Mouse (Mus musculus): Measurements from ENCODE around the gene Dok1. TPM values are rescaled to one million over a fixed set of nuclear protein-coding genes. Genes with fewer than 3 reads are reported as not detected.

The Dok1 gene
- polyA plus RNA-seq (2012; rRNA removed): 19.9 and 21.9 TPM in 2 replicates

DNA sequence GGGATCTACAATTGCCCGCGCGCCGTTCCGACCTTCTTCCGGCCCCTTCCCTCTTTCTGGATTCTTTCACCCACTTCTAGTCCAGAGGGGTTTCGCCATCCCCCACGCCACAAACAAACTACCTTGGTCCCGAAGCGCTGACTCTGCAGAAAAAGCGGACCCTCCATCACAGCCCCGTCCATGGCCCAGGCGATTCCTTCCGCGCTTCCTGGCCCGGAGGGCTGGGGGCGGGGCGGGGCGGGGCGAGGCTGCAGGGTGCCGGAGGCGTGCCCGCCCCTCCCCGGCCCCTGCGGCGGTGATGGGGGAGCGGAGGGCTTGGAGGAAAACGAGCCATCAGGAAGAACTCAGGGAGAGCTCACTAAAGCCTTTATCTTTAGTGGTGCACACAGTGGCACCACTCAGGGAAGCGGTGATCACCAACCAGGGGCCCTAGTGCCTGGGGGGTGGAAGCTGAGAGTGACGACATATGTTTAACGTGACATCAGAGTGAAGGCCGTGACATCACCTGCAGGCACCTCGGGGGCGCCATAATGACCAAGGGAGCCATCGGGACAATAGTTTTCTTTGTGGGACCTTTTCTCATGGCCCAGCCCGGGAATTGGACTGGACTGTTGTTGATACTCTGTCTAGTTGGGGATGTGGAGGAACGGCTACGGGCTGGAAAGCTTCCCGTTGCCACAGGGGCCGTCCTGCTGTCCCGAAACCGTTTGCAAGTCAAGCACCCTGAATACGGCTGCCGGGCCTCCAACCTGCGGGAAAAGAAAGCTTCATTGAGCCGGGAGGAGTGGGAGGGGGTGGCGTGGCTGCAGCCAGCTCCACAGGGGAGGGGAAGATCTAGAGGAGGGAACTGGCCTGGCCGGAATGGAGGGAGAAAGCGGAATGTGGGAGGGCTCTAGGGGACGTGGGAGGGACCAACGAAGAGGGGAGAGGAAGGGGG lies at the start of gene Dok1, which contains the start of gene Loxl3:
Gene Dok1 (minus strand): TSS at position 223 of the 937 bp plus-strand sequence.
Gene Loxl3 (plus strand): TSS at position 925 of the 937 bp plus-strand sequence.
- Histone ChIP-seq H3K36me3 (ENCODE audit: control insufficient read depth, insufficient read depth, low read length) (no peaks in the 10 kb centered on the region), H3K4me1 (replicated peaks; ENCODE audit: control insufficient read depth, insufficient read depth, low read length) (peaks cover 18% of the 10 kb centered on the region), H3K4me3 (ENCODE audit: control insufficient read depth, insufficient read depth, low read length) (peak within 1 kb of the TSS; percentile 82), H3K27ac (ENCODE audit: control insufficient read depth, insufficient read depth, low read length) (no peak within 1 kb of the TSS), H3K27me3 (ENCODE audit: control insufficient read depth, insufficient read depth, low read length) (no peaks in the 10 kb centered on the region)
- 5% methylated on average over 51 of the region's 51 CpGs for WGBS
- DNase-seq: peak; percentile 68
- TF ChIP-seq CTCF (IDR thresholded peaks at IDR 0.05; ENCODE audit: borderline replicate concordance, control insufficient read depth, extremely low read depth, insufficient read depth, low read length, poor library complexity): no peak
- no peak for TF ChIP-seq POLR2A (IDR thresholded peaks at IDR 0.05; ENCODE audit: control insufficient read depth, extremely low read depth, insufficient read depth, low read length, poor library complexity)

DNA sequence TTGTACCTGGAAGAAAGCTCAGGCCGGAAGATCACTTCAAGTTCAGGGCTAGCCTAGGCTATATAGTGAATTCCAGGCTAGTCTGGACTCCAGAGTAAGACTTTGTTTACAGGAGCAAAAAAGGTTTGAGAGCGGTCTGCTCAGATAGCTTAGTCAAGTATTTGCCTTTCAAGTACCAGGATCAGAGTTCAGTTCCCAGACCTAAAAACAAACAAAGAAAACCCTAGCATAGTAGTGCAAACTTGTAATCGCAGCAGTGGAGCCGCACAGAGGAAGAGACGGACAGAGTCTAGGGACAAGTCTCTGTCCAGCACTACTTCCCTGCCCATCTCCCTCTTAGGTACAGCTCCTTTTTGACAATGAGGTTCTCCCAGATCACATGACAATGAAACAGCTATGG lies 46.9 kb upstream of the Dok1 start:
- peaks cover 11% of the 10 kb centered on the region for H3K4me1 ChIP-seq (replicated peaks; ENCODE audit: control insufficient read depth, insufficient read depth, low read length)
- H3K27ac ChIP-seq (ENCODE audit: control insufficient read depth, insufficient read depth, low read length): no peak overlapping the region
- H3K4me3 ChIP-seq (ENCODE audit: control insufficient read depth, insufficient read depth, low read length): no peak overlapping the region
- whole genome bisulfite sequencing: 98% methylated on average over 5 of the region's 5 CpGs
- peaks cover 3% of the 10 kb centered on the region; the same call in 1 of the 2 replicates for H3K27me3 ChIP-seq (ENCODE audit: control insufficient read depth, insufficient read depth, low read length)
- DNase-seq: no peak
- H3K36me3 ChIP-seq (ENCODE audit: control insufficient read depth, insufficient read depth, low read length): no peaks in the 10 kb centered on the region
- TF ChIP-seq CTCF (IDR thresholded peaks at IDR 0.05; ENCODE audit: borderline replicate concordance, control insufficient read depth, extremely low read depth, insufficient read depth, low read length, poor library complexity): no peak

DNA sequence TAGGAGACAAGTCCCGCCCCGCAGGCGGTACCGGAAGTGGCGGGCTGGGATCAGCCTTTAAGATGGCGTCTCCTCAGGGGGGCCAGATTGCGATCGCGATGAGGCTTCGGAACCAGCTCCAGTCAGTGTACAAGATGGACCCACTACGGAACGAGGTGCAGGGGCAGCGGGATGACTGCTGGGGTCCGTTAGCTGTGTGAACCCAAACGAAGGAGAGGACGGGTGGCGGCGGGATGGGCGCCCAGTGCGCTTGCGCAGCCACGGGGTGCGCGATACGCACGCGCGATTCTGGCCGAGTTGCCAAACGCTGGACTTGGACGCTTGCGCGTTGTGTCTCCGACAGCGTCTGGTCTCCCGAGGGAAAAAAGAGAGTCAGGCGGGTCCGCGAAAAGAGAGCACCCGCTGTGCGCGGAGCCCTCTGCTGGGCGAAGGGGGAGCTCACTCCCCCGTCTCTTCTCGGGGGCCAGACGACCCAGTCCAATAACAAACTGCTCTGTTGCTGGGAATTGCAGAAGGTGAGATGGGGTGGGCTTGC lies 45.1 kb upstream of the Dok1 start:
- peaks cover 11% of the 10 kb centered on the region for H3K4me1 ChIP-seq (replicated peaks; ENCODE audit: control insufficient read depth, insufficient read depth, low read length)
- DNase-seq: peak; percentile 99
- H3K27me3 ChIP-seq (ENCODE audit: control insufficient read depth, insufficient read depth, low read length): no peaks in the 10 kb centered on the region; the same call in 1 of the 2 replicates
- TF ChIP-seq CTCF (IDR thresholded peaks at IDR 0.05; ENCODE audit: borderline replicate concordance, control insufficient read depth, extremely low read depth, insufficient read depth, low read length, poor library complexity) (peak; percentile 73), POLR2A (IDR thresholded peaks at IDR 0.05; ENCODE audit: control insufficient read depth, extremely low read depth, insufficient read depth, low read length, poor library complexity) (peak; percentile 43)
- H3K36me3 ChIP-seq (ENCODE audit: control insufficient read depth, insufficient read depth, low read length): no peaks in the 10 kb centered on the region
- peak overlapping the region; percentile 54 for H3K4me3 ChIP-seq (ENCODE audit: control insufficient read depth, insufficient read depth, low read length)
- under 1% methylated on average over 46 of the region's 46 CpGs for WGBS
- H3K27ac ChIP-seq (ENCODE audit: control insufficient read depth, insufficient read depth, low read length): 0 out of 2 replicates have a peak overlapping the region, but pooled peaks have one; percentile 2

DNA sequence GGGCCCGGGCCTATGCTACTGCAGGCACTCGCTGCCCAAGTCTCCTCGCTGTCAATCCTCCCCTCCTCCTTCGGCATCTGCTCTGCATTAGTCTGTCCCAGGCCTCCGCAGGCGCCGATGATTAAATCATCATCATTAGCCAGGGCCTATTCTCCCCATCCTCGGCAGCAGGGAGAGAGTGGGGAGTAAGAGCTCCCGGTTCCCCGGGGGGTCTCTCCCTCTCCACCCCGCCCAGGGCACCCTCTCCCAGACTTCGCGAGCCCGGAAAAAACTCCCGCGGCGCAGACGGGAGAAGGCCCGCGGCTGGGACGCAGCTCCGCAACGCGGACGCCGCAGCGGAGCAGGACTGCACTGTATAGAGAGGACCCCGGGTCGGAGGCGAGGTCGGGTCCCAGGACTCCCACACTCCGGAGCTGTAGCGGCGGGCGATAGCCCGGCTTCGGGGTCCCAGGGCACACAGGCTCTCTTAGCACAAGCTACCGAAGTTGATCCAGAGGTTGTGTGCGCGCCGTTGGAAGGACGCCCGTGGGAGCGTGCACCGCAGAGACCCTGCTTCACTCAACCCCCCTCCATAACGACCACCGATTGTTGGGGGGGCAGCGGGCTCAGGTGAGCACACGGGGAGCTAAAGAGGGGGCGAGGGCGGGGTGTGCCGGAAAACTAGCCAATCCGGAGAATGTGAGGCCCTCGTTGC lies 44.5 kb upstream of the Dok1 start, which contains the start of gene Pcgf1:
Gene Pcgf1 (plus strand): TSS at position 240 of the 694 bp plus-strand sequence.
- no peaks in the 10 kb centered on the region; the same call in 1 of the 2 replicates for H3K27me3 ChIP-seq (ENCODE audit: control insufficient read depth, insufficient read depth, low read length)
- DNase-seq: no peak
- H3K4me1 ChIP-seq (replicated peaks; ENCODE audit: control insufficient read depth, insufficient read depth, low read length): peaks cover 11% of the 10 kb centered on the region
- H3K27ac ChIP-seq (ENCODE audit: control insufficient read depth, insufficient read depth, low read length): 0 out of 2 replicates have a peak within 1 kb of the TSS, but pooled peaks have one; percentile 2
- H3K4me3 ChIP-seq (ENCODE audit: control insufficient read depth, insufficient read depth, low read length): peak within 1 kb of the TSS; percentile 54
- 1% methylated on average over 54 of the region's 54 CpGs for WGBS
- TF ChIP-seq POLR2A (IDR thresholded peaks at IDR 0.05; ENCODE audit: control insufficient read depth, extremely low read depth, insufficient read depth, low read length, poor library complexity) (no peak), CTCF (IDR thresholded peaks at IDR 0.05; ENCODE audit: borderline replicate concordance, control insufficient read depth, extremely low read depth, insufficient read depth, low read length, poor library complexity) (no peak)
- H3K36me3 ChIP-seq (ENCODE audit: control insufficient read depth, insufficient read depth, low read length): no peaks in the 10 kb centered on the region

DNA sequence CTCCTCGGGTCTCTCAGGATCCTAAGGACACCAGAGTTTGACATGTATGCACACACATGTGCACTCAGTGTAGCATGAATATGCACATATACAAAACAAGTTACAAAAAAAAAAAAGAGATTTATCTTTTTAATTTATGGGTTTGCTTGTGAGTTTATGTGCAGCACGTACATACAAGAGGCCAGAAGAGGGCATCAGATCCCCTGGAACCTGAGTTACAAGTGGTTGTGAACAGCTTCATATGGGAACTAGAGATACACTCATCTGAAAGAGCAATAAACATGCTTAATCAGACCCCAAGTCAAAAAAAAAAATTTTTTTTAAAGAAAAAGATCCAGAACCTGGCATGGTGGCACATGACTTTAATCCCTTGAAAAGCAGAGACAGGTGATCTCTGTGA lies 41.7 kb upstream of the Dok1 start:
- peaks cover 24% of the 10 kb centered on the region for H3K27me3 ChIP-seq (ENCODE audit: control insufficient read depth, insufficient read depth, low read length)
- H3K27ac ChIP-seq (ENCODE audit: control insufficient read depth, insufficient read depth, low read length): no peak overlapping the region
- WGBS: 15% methylated on average over 2 of the region's 2 CpGs
- no peaks in the 10 kb centered on the region for H3K36me3 ChIP-seq (ENCODE audit: control insufficient read depth, insufficient read depth, low read length)
- no peak for DNase-seq
- H3K4me1 ChIP-seq (replicated peaks; ENCODE audit: control insufficient read depth, insufficient read depth, low read length): peaks cover 23% of the 10 kb centered on the region
- TF ChIP-seq POLR2A (IDR thresholded peaks at IDR 0.05; ENCODE audit: control insufficient read depth, extremely low read depth, insufficient read depth, low read length, poor library complexity) (no peak), CTCF (IDR thresholded peaks at IDR 0.05; ENCODE audit: borderline replicate concordance, control insufficient read depth, extremely low read depth, insufficient read depth, low read length, poor library complexity) (no peak)
- H3K4me3 ChIP-seq (ENCODE audit: control insufficient read depth, insufficient read depth, low read length): no peak overlapping the region

DNA sequence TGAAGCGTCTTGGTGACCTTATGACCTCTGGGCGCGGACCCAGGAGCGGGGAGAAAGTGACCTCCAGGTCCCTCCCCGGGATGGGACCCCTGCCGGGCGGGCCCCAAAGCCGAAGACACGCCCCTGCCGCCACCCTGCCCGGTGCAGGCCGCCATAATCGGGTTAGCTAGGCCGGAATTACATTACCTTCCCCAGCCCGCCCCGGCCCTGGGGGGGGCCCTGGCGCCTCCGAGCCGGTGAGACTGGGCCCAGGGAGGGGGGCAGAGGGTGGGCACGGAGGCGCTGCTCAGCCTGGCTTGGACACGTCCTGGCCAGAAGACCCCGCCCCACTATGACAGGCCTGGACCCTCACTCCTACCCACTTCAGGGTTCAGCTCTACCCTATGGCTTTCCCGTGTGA lies 37.9 kb upstream of the Dok1 start:
- TF ChIP-seq CTCF (IDR thresholded peaks at IDR 0.05; ENCODE audit: borderline replicate concordance, control insufficient read depth, extremely low read depth, insufficient read depth, low read length, poor library complexity) (no peak), POLR2A (IDR thresholded peaks at IDR 0.05; ENCODE audit: control insufficient read depth, extremely low read depth, insufficient read depth, low read length, poor library complexity) (no peak)
- no peak overlapping the region for H3K4me3 ChIP-seq (ENCODE audit: control insufficient read depth, insufficient read depth, low read length)
- DNase-seq: no peak
- WGBS: 7% methylated on average over 24 of the region's 24 CpGs
- H3K36me3 ChIP-seq (ENCODE audit: control insufficient read depth, insufficient read depth, low read length): no peaks in the 10 kb centered on the region
- H3K4me1 ChIP-seq (replicated peaks; ENCODE audit: control insufficient read depth, insufficient read depth, low read length): peaks cover 25% of the 10 kb centered on the region
- H3K27me3 ChIP-seq (ENCODE audit: control insufficient read depth, insufficient read depth, low read length): peaks cover 45% of the 10 kb centered on the region
- H3K27ac ChIP-seq (ENCODE audit: control insufficient read depth, insufficient read depth, low read length): no peak overlapping the region

All from thymus, adult 2 months (tissue).